ENCODE assay signal across 18 mouse cellular contexts in the genomic region with DNA sequence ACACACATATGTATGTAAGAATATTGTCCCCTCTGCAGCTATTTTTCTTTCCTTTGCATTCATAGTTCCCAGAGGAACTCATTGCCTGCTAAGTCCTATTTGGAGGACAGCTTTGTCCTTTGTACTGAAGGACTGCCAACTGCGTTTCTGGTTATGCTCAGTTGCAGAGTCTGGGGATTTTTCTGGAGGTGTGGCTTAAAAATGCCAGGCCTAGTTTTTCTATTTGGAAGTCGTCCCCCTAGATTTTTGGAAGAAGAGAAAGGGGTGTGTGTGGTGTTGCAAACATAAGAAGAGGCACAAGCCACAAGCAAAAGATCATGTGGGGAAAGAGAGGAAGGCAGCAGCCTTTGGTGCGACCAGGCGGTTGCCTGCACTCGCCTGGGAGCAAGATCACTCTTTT. TPM values are rescaled to one million over a fixed set of nuclear protein-coding genes. Genes with fewer than 3 reads are reported as not detected.
DNase-seq lines count a peak whose midpoint lies in the region; ATAC-seq and TF ChIP-seq lines count a peak whose summit lies in the region.
"Had no signal": no experiment of that assay in that cellular context is flagged by ENCODE, and none has a peak within 500 bp of the region (broad histone marks: within the 10 kb centered on the region; RNA-seq: fewer than 3 reads in every experiment).

No protein-coding gene starts in this region.

- no peak for TF ChIP-seq CTCF in midbrain, postnatal 0 days (IDR thresholded peaks at IDR 0.05)

- no peaks in the 10 kb centered on the region for H3K9me3 ChIP-seq in embryonic facial prominence, embryonic 13.5 days
- no peaks in the 10 kb centered on the region for H3K9me3 ChIP-seq in embryonic facial prominence, embryonic 10.5 days
- H3K9me3 ChIP-seq in heart, embryonic 12.5 days (replicated peaks) = no peaks in the 10 kb centered on the region
- H3K9me3 ChIP-seq in midbrain, postnatal 0 days (ENCODE audit: low read length) = no peaks in the 10 kb centered on the region
- H3K9me3 ChIP-seq: forebrain, embryonic 13.5 days; hindbrain, embryonic 15.5 days; midbrain, embryonic 10.5 days had no signal

- no peaks in the 10 kb centered on the region for H3K36me3 ChIP-seq in embryonic facial prominence, embryonic 13.5 days
- H3K36me3 ChIP-seq in embryonic facial prominence, embryonic 10.5 days (replicated peaks) = no peaks in the 10 kb centered on the region
- H3K36me3 ChIP-seq in heart, embryonic 12.5 days = no peaks in the 10 kb centered on the region
- no peaks in the 10 kb centered on the region for H3K36me3 ChIP-seq in midbrain, postnatal 0 days (ENCODE audit: insufficient read depth, low read length)
- H3K36me3 ChIP-seq: hindbrain, embryonic 15.5 days; midbrain, embryonic 10.5 days had no signal

- no peak overlapping the region for H3K4me3 ChIP-seq in embryonic facial prominence, embryonic 13.5 days
- no peak overlapping the region for H3K4me3 ChIP-seq in embryonic facial prominence, embryonic 10.5 days
- no peak overlapping the region for H3K4me3 ChIP-seq in heart, embryonic 12.5 days
- H3K4me3 ChIP-seq in midbrain, postnatal 0 days (ENCODE audit: low read depth, low read length) = no peak overlapping the region
- H3K4me3 ChIP-seq: forebrain, embryonic 13.5 days; hindbrain, embryonic 15.5 days; midbrain, embryonic 10.5 days had no signal

- intact Hi-C loops in heart, postnatal 25 days (cut with DNase I) = no loop called here

- no peak overlapping the region for H3K4me2 ChIP-seq in embryonic facial prominence, embryonic 13.5 days
- H3K4me2 ChIP-seq in heart, embryonic 12.5 days = no peak overlapping the region
- H3K4me2 ChIP-seq in midbrain, postnatal 0 days (ENCODE audit: low read depth, low read length, poor library complexity, severe bottlenecking) = no peak overlapping the region
- H3K4me2 ChIP-seq: forebrain, embryonic 13.5 days; hindbrain, embryonic 15.5 days; liver, embryonic 11.5 days had no signal

- H3K4me1 ChIP-seq in embryonic facial prominence, embryonic 13.5 days = peaks cover 52% of the 10 kb centered on the region
- peaks cover 25% of the 10 kb centered on the region for H3K4me1 ChIP-seq in embryonic facial prominence, embryonic 10.5 days
- H3K4me1 ChIP-seq in heart, embryonic 12.5 days (replicated peaks) = peaks cover 24% of the 10 kb centered on the region
- peaks cover 5% of the 10 kb centered on the region; the same call in 1 of the 2 replicates for H3K4me1 ChIP-seq in midbrain, postnatal 0 days (ENCODE audit: insufficient read depth, low read length)

- no peak for DNase-seq in embryonic facial prominence, embryonic 10.5 days (ENCODE audit: low spot score)
- no peak for DNase-seq in heart, postnatal 25 days (ENCODE audit: low spot score)
- peak; percentile 83 for DNase-seq in adipocyte (ENCODE audit: low spot score)
- DNase-seq in induced T-regulatory cell, adult 2 months (ENCODE audit: low read depth) = peak; percentile 16
- no peak for DNase-seq in midbrain, postnatal 0 days (ENCODE audit: low spot score)
- DNase-seq in right cerebral cortex, adult 2 months (ENCODE audit: low spot score in 2 of 2) = no peak
- DNase-seq: cerebellum, adult 9-11 months; gastrocnemius, postnatal 14 days; kidney, adult 9 months; right cerebral cortex, adult 18-20 months had no signal

- peak overlapping the region; percentile 57 for H3K27ac ChIP-seq in embryonic facial prominence, embryonic 13.5 days
- no peak overlapping the region for H3K27ac ChIP-seq in embryonic facial prominence, embryonic 10.5 days (replicated peaks)
- H3K27ac ChIP-seq in heart, embryonic 12.5 days (ENCODE audit: poor library complexity, severe bottlenecking) = 0 out of 2 replicates have a peak overlapping the region, but pooled peaks have one; percentile 28
- H3K27ac ChIP-seq in midbrain, postnatal 0 days (ENCODE audit: low read depth, low read length) = no peak overlapping the region
- H3K27ac ChIP-seq: forebrain, embryonic 13.5 days; hindbrain, embryonic 15.5 days; midbrain, embryonic 10.5 days had no signal

- 62% methylated on average over 5 of the region's 5 CpGs for WGBS in embryonic facial prominence, embryonic 13.5 days
- 82% methylated on average over 5 of the region's 5 CpGs for WGBS in embryonic facial prominence, embryonic 10.5 days
- WGBS in heart, embryonic 12.5 days = 71% methylated on average over 5 of the region's 5 CpGs
- 68% methylated on average over 5 of the region's 5 CpGs for WGBS in midbrain, postnatal 0 days

- H3K27me3 ChIP-seq in embryonic facial prominence, embryonic 13.5 days = no peaks in the 10 kb centered on the region
- no peaks in the 10 kb centered on the region for H3K27me3 ChIP-seq in embryonic facial prominence, embryonic 10.5 days (replicated peaks; ENCODE audit: low read depth, poor library complexity, severe bottlenecking)
- H3K27me3 ChIP-seq in heart, embryonic 12.5 days (replicated peaks) = no peaks in the 10 kb centered on the region
- H3K27me3 ChIP-seq in midbrain, postnatal 0 days (ENCODE audit: insufficient read depth, low read length) = no peaks in the 10 kb centered on the region
- H3K27me3 ChIP-seq: forebrain, embryonic 13.5 days; hindbrain, embryonic 15.5 days; Patski had no signal

- ATAC-seq in embryonic facial prominence, embryonic 13.5 days (ENCODE audit: insufficient number of reproducible peaks, insufficient read depth, low FRiP score, low TSS enrichment, low read depth) = no peak
- ATAC-seq in heart, embryonic 12.5 days (ENCODE audit: insufficient number of reproducible peaks, low FRiP score) = no peak
- ATAC-seq in midbrain, postnatal 0 days (ENCODE audit: low FRiP score) = no peak
- ATAC-seq: forebrain, embryonic 13.5 days; lung, postnatal 0 days; Patski had no signal

- H3K9ac ChIP-seq in embryonic facial prominence, embryonic 13.5 days = no peak overlapping the region
- H3K9ac ChIP-seq in heart, embryonic 12.5 days = no peak overlapping the region
- no peak overlapping the region for H3K9ac ChIP-seq in midbrain, postnatal 0 days (replicated peaks; ENCODE audit: low read length, poor library complexity, severe bottlenecking)
- H3K9ac ChIP-seq: forebrain, embryonic 13.5 days; hindbrain, embryonic 15.5 days had no signal

RNA-seq across cellular contexts. Expression of gene Pdcd4, which starts 6.0 kb away (rescaled TPM):
- polyA plus RNA-seq in embryonic facial prominence, embryonic 13.5 days (2015; fragmentation: Nextera tagmentation; extraction: Ambion mirVana) = 130 and 135 TPM in 2 replicates
- polyA plus RNA-seq in embryonic facial prominence, embryonic 10.5 days (2016; fragmentation: Nextera tagmentation; extraction: Ambion mirVana) = 66.5 and 78.8 TPM in 2 replicates
- 41.6 and 43.4 TPM in 2 replicates for polyA plus RNA-seq in heart, embryonic 12.5 days (2016; fragmentation: Nextera tagmentation; extraction: Ambion mirVana)
- total RNA-seq in heart, postnatal 25 days (2021) = 10 to 100 TPM; 20.9 to 25.1 TPM
- 19.5 and 19.8 TPM in 2 replicates for total RNA-seq in midbrain, postnatal 0 days (2014; rRNA removed)
- polyA plus RNA-seq in midbrain, postnatal 0 days (2015; fragmentation: Nextera tagmentation; extraction: Ambion mirVana) = 77.3 and 96.7 TPM in 2 replicates

RNA-seq across cellular contexts. Expression of gene Shoc2, which starts 46.1 kb away (rescaled TPM):
- 50.5 and 54.7 TPM in 2 replicates for polyA plus RNA-seq in embryonic facial prominence, embryonic 13.5 days (2015; fragmentation: Nextera tagmentation; extraction: Ambion mirVana)
- 62.7 and 65.9 TPM in 2 replicates for polyA plus RNA-seq in embryonic facial prominence, embryonic 10.5 days (2016; fragmentation: Nextera tagmentation; extraction: Ambion mirVana)
- polyA plus RNA-seq in heart, embryonic 12.5 days (2016; fragmentation: Nextera tagmentation; extraction: Ambion mirVana) = 46.1 and 46.7 TPM in 2 replicates
- total RNA-seq in heart, postnatal 25 days (2021) = 10 to 100 TPM; 27.6 to 30.5 TPM
- 77.3 and 85.1 TPM in 2 replicates for total RNA-seq in midbrain, postnatal 0 days (2014; rRNA removed)
- 46.2 and 49.4 TPM in 2 replicates for polyA plus RNA-seq in midbrain, postnatal 0 days (2015; fragmentation: Nextera tagmentation; extraction: Ambion mirVana)

RNA-seq across cellular contexts. Expression of gene Bbip1, which starts 46.4 kb away (rescaled TPM):
- polyA plus RNA-seq in embryonic facial prominence, embryonic 13.5 days (2015; fragmentation: Nextera tagmentation; extraction: Ambion mirVana) = 82.9 and 97.9 TPM in 2 replicates
- polyA plus RNA-seq in embryonic facial prominence, embryonic 10.5 days (2016; fragmentation: Nextera tagmentation; extraction: Ambion mirVana) = 86.7 and 89.7 TPM in 2 replicates
- polyA plus RNA-seq in heart, embryonic 12.5 days (2016; fragmentation: Nextera tagmentation; extraction: Ambion mirVana) = 57.0 and 58.3 TPM in 2 replicates
- 10 to 100 TPM; 36.5 to 38.7 TPM for total RNA-seq in heart, postnatal 25 days (2021)
- 74.2 and 95.7 TPM in 2 replicates for total RNA-seq in midbrain, postnatal 0 days (2014; rRNA removed)
- polyA plus RNA-seq in midbrain, postnatal 0 days (2015; fragmentation: Nextera tagmentation; extraction: Ambion mirVana) = 154 and 158 TPM in 2 replicates

Comparison
In these comparisons a context has a peak if more than half of its experiments do, and no peak if none do; other contexts are left out.
1. H3K27ac ChIP-seq: peak in embryonic facial prominence, embryonic 13.5 days (single experiment) and heart, embryonic 12.5 days (single experiment); none in embryonic facial prominence, embryonic 10.5 days (single experiment) and midbrain, postnatal 0 days (single experiment).
2. DNase-seq: peak in adipocyte (single experiment) and induced T-regulatory cell, adult 2 months (single experiment); none in embryonic facial prominence, embryonic 10.5 days (single experiment), heart, postnatal 25 days (single experiment), midbrain, postnatal 0 days (single experiment) and right cerebral cortex, adult 2 months (0 of 2).